Mouse (Mus musculus): ENCODE data around the gene Lmnb2. TPM values are rescaled to one million over a fixed set of nuclear protein-coding genes. Genes with fewer than 3 reads are reported as not detected.

Lmnb2 gene
- polyA plus RNA-seq, 1 experiment, result 11.0 TPM

GRCm38 (mm10) chr10:80895100-80895499 is 22.9 kb downstream of the Lmnb2 start:
- H3K4me3 ChIP-seq (ENCODE audit: extremely low read depth, insufficient read depth, insufficient read length), result no peak overlapping the region
- peaks cover 4% of the 10 kb centered on the region; the same call in 1 of the 2 replicates for H3K36me3 ChIP-seq (ENCODE audit: control insufficient read depth, insufficient read depth, low read length)
- TF ChIP-seq CTCF (IDR thresholded peaks at IDR 0.05; ENCODE audit: extremely low read depth, insufficient read depth, insufficient read length, insufficient replicate concordance) (no peak), POLR2A (IDR thresholded peaks at IDR 0.05; ENCODE audit: low read depth, low read length) (no peak)
- peaks cover 6% of the 10 kb centered on the region for H3K4me1 ChIP-seq (ENCODE audit: control insufficient read depth, insufficient read depth, insufficient read length)
- no peaks in the 10 kb centered on the region for H3K27me3 ChIP-seq (ENCODE audit: control insufficient read depth, insufficient read depth, low read length)
- H3K27ac ChIP-seq (ENCODE audit: insufficient read depth, low read length), result no peak overlapping the region
- DNase-seq (ENCODE audit: low read depth in 1 of 2, low spot score in 2 of 2), result no peak
- WGBS, result 86% methylated on average over 7 of the region's 7 CpGs

DNA sequence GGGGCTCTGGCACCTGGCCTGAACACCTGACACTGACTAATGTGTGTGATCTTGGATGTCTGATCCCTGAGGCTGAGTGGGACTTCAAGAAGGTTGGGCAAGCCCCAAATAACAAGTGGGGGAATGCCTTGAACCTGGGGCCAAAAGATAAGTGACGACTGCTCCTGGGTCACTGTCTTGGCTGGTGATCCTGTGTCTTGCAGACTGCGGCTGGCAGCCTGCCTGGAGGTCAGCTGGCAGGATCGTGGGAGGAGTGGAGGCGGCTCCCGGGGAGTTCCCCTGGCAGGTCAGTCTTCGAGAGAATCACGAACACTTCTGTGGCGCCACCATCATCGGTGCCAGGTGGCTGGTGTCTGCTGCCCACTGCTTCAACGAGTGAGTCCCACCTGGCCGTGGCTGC is 30.9 kb downstream of the Lmnb2 start:
- H3K27ac ChIP-seq (ENCODE audit: insufficient read depth, low read length), result no peak overlapping the region
- H3K27me3 ChIP-seq (ENCODE audit: control insufficient read depth, insufficient read depth, low read length), result 0 out of 2 replicates have a peak, but pooled peaks cover 2% of the 10 kb centered on the region
- no peak for DNase-seq (ENCODE audit: low read depth in 1 of 2, low spot score in 2 of 2)
- TF ChIP-seq CTCF (IDR thresholded peaks at IDR 0.05; ENCODE audit: extremely low read depth, insufficient read depth, insufficient read length, insufficient replicate concordance), result no peak
- no peak for TF ChIP-seq POLR2A (IDR thresholded peaks at IDR 0.05; ENCODE audit: low read depth, low read length)
- no peaks in the 10 kb centered on the region for H3K36me3 ChIP-seq (ENCODE audit: control insufficient read depth, insufficient read depth, low read length)
- H3K4me3 ChIP-seq (ENCODE audit: extremely low read depth, insufficient read depth, insufficient read length), result no peak overlapping the region
- 43% methylated on average over 11 of the region's 11 CpGs for WGBS
- H3K4me1 ChIP-seq (ENCODE audit: control insufficient read depth, insufficient read depth, insufficient read length), result no peaks in the 10 kb centered on the region

GRCm38 (mm10) chr10:80881301-80881700 is 36.7 kb downstream of the Lmnb2 start:
- Histone ChIP-seq H3K36me3 (ENCODE audit: control insufficient read depth, insufficient read depth, low read length) (no peaks in the 10 kb centered on the region), H3K4me1 (ENCODE audit: control insufficient read depth, insufficient read depth, insufficient read length) (no peaks in the 10 kb centered on the region), H3K4me3 (ENCODE audit: extremely low read depth, insufficient read depth, insufficient read length) (no peak overlapping the region), H3K27me3 (ENCODE audit: control insufficient read depth, insufficient read depth, low read length) (no peaks in the 10 kb centered on the region), H3K27ac (ENCODE audit: insufficient read depth, low read length) (no peak overlapping the region)
- TF ChIP-seq CTCF (IDR thresholded peaks at IDR 0.05; ENCODE audit: extremely low read depth, insufficient read depth, insufficient read length, insufficient replicate concordance) (peak; percentile 94), POLR2A (IDR thresholded peaks at IDR 0.05; ENCODE audit: low read depth, low read length) (no peak)
- WGBS, result 24% methylated on average over 10 of the region's 10 CpGs
- DNase-seq (ENCODE audit: low read depth in 1 of 2, low spot score in 2 of 2), result peak; percentile 41 to 69

DNA sequence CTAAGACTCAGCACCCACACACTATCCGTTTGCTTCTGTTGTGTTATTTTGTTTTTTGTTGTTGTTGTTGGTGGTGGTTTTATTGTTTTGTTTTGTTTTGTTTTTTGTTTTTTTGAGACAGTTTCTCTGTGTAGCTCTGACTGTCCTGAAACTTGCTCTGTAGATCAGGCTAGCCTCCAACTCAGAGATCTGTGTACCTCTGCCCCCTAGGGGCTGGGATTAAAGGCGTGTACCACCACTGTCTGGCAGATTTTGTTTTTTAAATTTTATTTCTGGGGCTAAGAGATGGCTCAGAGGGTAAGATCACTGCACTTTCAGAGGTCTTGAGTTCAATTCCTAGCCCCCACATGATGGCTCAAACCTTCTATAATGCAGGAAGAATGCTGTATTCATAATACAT is 37.1 kb downstream of the Lmnb2 start:
- Histone ChIP-seq H3K36me3 (ENCODE audit: control insufficient read depth, insufficient read depth, low read length) (no peaks in the 10 kb centered on the region), H3K27me3 (ENCODE audit: control insufficient read depth, insufficient read depth, low read length) (no peaks in the 10 kb centered on the region), H3K4me1 (ENCODE audit: control insufficient read depth, insufficient read depth, insufficient read length) (no peaks in the 10 kb centered on the region), H3K27ac (ENCODE audit: insufficient read depth, low read length) (no peak overlapping the region), H3K4me3 (ENCODE audit: extremely low read depth, insufficient read depth, insufficient read length) (no peak overlapping the region)
- TF ChIP-seq CTCF (IDR thresholded peaks at IDR 0.05; ENCODE audit: extremely low read depth, insufficient read depth, insufficient read length, insufficient replicate concordance) (no peak), POLR2A (IDR thresholded peaks at IDR 0.05; ENCODE audit: low read depth, low read length) (no peak)
- no peak for DNase-seq (ENCODE audit: low read depth in 1 of 2, low spot score in 2 of 2)
- WGBS, result 73% methylated on average over 2 of the region's 2 CpGs

DNA sequence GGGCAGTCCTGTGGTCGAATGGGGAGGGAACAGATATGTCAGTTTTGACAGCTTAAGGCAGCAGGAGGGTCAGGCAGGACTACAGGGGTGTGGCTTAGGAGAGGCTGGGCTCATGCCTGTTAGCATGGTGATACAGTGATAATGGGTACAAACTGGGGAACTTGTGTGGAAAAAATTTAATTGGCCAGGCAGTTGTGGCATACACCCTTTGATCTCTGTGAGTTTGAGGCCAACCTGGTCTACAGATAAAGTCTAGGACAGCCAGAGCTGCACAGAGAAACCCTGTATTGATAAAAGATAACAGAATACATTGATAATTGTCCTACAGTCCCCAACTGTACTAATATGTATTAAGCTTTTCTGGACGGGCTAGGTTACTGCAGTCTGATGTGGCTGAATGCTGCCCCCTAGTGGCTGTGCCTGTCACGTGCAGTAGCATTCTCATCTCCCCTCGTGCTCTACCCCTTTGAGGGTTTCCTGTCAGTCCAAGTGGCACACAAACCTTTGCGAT is 37.9 kb downstream of the Lmnb2 start:
- no peak for TF ChIP-seq POLR2A (IDR thresholded peaks at IDR 0.05; ENCODE audit: low read depth, low read length)
- peak; percentile 80; the same call in 1 of the 2 replicates for TF ChIP-seq CTCF (IDR thresholded peaks at IDR 0.05; ENCODE audit: extremely low read depth, insufficient read depth, insufficient read length, insufficient replicate concordance)
- H3K4me1 ChIP-seq (ENCODE audit: control insufficient read depth, insufficient read depth, insufficient read length), result no peaks in the 10 kb centered on the region
- 13% methylated on average over 5 of the region's 5 CpGs for WGBS
- no peak overlapping the region for H3K4me3 ChIP-seq (ENCODE audit: extremely low read depth, insufficient read depth, insufficient read length)
- no peaks in the 10 kb centered on the region for H3K27me3 ChIP-seq (ENCODE audit: control insufficient read depth, insufficient read depth, low read length)
- H3K36me3 ChIP-seq (ENCODE audit: control insufficient read depth, insufficient read depth, low read length), result no peaks in the 10 kb centered on the region
- DNase-seq (ENCODE audit: low read depth in 1 of 2, low spot score in 2 of 2), result peak; percentile 52 to 64
- H3K27ac ChIP-seq (ENCODE audit: insufficient read depth, low read length), result no peak overlapping the region

GRCm38 (mm10) chr10:80876594-80876993 is 41.5 kb downstream of the Lmnb2 start:
- Histone ChIP-seq H3K4me3 (ENCODE audit: extremely low read depth, insufficient read depth, insufficient read length) (no peak overlapping the region), H3K27ac (ENCODE audit: insufficient read depth, low read length) (no peak overlapping the region), H3K4me1 (ENCODE audit: control insufficient read depth, insufficient read depth, insufficient read length) (no peaks in the 10 kb centered on the region), H3K27me3 (ENCODE audit: control insufficient read depth, insufficient read depth, low read length) (no peaks in the 10 kb centered on the region), H3K36me3 (ENCODE audit: control insufficient read depth, insufficient read depth, low read length) (no peaks in the 10 kb centered on the region)
- WGBS, result 50% methylated on average over 3 of the region's 3 CpGs
- no peak for DNase-seq (ENCODE audit: low read depth in 1 of 2, low spot score in 2 of 2)
- TF ChIP-seq CTCF (IDR thresholded peaks at IDR 0.05; ENCODE audit: extremely low read depth, insufficient read depth, insufficient read length, insufficient replicate concordance) (no peak), POLR2A (IDR thresholded peaks at IDR 0.05; ENCODE audit: low read depth, low read length) (no peak)

GRCm38 (mm10) chr10:80876028-80876427 is 42.0 kb downstream of the Lmnb2 start:
- 29% methylated on average over 5 of the region's 5 CpGs for WGBS
- peak; percentile 73; the same call in 1 of the 2 replicates for TF ChIP-seq CTCF (IDR thresholded peaks at IDR 0.05; ENCODE audit: extremely low read depth, insufficient read depth, insufficient read length, insufficient replicate concordance)
- no peak for TF ChIP-seq POLR2A (IDR thresholded peaks at IDR 0.05; ENCODE audit: low read depth, low read length)
- H3K27ac ChIP-seq (ENCODE audit: insufficient read depth, low read length), result no peak overlapping the region
- H3K27me3 ChIP-seq (ENCODE audit: control insufficient read depth, insufficient read depth, low read length), result no peaks in the 10 kb centered on the region
- DNase-seq (ENCODE audit: low read depth in 1 of 2, low spot score in 2 of 2), result peak; percentile 25 to 64
- no peak overlapping the region for H3K4me3 ChIP-seq (ENCODE audit: extremely low read depth, insufficient read depth, insufficient read length)
- H3K4me1 ChIP-seq (ENCODE audit: control insufficient read depth, insufficient read depth, insufficient read length), result no peaks in the 10 kb centered on the region
- no peaks in the 10 kb centered on the region for H3K36me3 ChIP-seq (ENCODE audit: control insufficient read depth, insufficient read depth, low read length)
